28 mouse cellular contexts compared by ENCODE assay signal in genomic region chr3:99573335-99573976, GRCm38 (mm10).
A peak's percentile ranks its signal among the peaks of the same experiment; 100 is the strongest.
DNase-seq lines count a peak whose midpoint lies in the region; ATAC-seq lines count a peak whose summit lies in the region.
"Had no signal": no experiment of that assay in that cellular context is flagged by ENCODE, and none has a peak within 500 bp of the region (broad histone marks: within the 10 kb centered on the region; RNA-seq: fewer than 3 reads in every experiment).

No protein-coding gene starts in this region.

- no peak overlapping the region for H3K9ac ChIP-seq in kidney, embryonic 14.5 days (ENCODE audit: low read depth, low read length)
- H3K9ac ChIP-seq in limb, embryonic 15.5 days = no peak overlapping the region
- H3K9ac ChIP-seq: forebrain, embryonic 15.5 days; heart, embryonic 12.5 days; hindbrain, embryonic 13.5 days; liver, embryonic 14.5 days; midbrain, embryonic 15.5 days; neural tube, embryonic 15.5 days had no signal

- peak; percentile 84; the same call in 1 of the 2 replicates for ATAC-seq in kidney, embryonic 14.5 days (ENCODE audit: low FRiP score, low TSS enrichment)
- peak; percentile 74 for ATAC-seq in limb, embryonic 15.5 days (ENCODE audit: insufficient number of reproducible peaks, low FRiP score, low TSS enrichment, low read depth)
- ATAC-seq: forebrain, embryonic 15.5 days; inflammation-experienced regulatory T-cells, adult 6 months; midbrain, embryonic 15.5 days had no signal

- H3K27ac ChIP-seq in kidney, embryonic 14.5 days (ENCODE audit: low read depth, low read length) = no peak overlapping the region
- H3K27ac ChIP-seq in limb, embryonic 10.5 days = peak overlapping the region; percentile 30
- no peak overlapping the region for H3K27ac ChIP-seq in limb, embryonic 15.5 days
- H3K27ac ChIP-seq: forebrain, embryonic 15.5 days; heart, adult 2 months; hindbrain, embryonic 13.5 days; liver, embryonic 14.5 days; macrophage; midbrain, embryonic 15.5 days; neural tube, embryonic 15.5 days had no signal

- 30% methylated on average over 6 of the region's 6 CpGs for WGBS in kidney, embryonic 14.5 days
- WGBS in limb, embryonic 10.5 days = 50% methylated on average over 6 of the region's 6 CpGs
- 20% methylated on average over 6 of the region's 6 CpGs for WGBS in limb, embryonic 15.5 days

- no peaks in the 10 kb centered on the region for H3K27me3 ChIP-seq in kidney, embryonic 14.5 days (ENCODE audit: control insufficient read depth, insufficient read depth, low read length)
- H3K27me3 ChIP-seq in limb, embryonic 10.5 days (ENCODE audit: low read depth, poor library complexity, severe bottlenecking) = no peaks in the 10 kb centered on the region
- H3K27me3 ChIP-seq in limb, embryonic 15.5 days = no peaks in the 10 kb centered on the region
- H3K27me3 ChIP-seq: forebrain, embryonic 15.5 days; heart, embryonic 12.5 days; hindbrain, embryonic 13.5 days; midbrain, embryonic 15.5 days; neural tube, embryonic 15.5 days had no signal

- no peaks in the 10 kb centered on the region for H3K36me3 ChIP-seq in kidney, embryonic 14.5 days (ENCODE audit: control insufficient read depth, insufficient read depth, low read length)
- H3K36me3 ChIP-seq in limb, embryonic 10.5 days = no peaks in the 10 kb centered on the region
- H3K36me3 ChIP-seq in limb, embryonic 15.5 days = no peaks in the 10 kb centered on the region
- H3K36me3 ChIP-seq: forebrain, embryonic 15.5 days; heart, embryonic 12.5 days; hindbrain, embryonic 13.5 days; midbrain, embryonic 15.5 days; neural tube, embryonic 15.5 days had no signal

- H3K4me2 ChIP-seq in kidney, embryonic 14.5 days (replicated peaks; ENCODE audit: low read depth, low read length) = no peak overlapping the region
- no peak overlapping the region for H3K4me2 ChIP-seq in limb, embryonic 15.5 days
- H3K4me2 ChIP-seq: forebrain, embryonic 15.5 days; heart, embryonic 12.5 days; hindbrain, embryonic 13.5 days; midbrain, embryonic 15.5 days; neural tube, embryonic 15.5 days had no signal

- H3K9me3 ChIP-seq in kidney, embryonic 14.5 days (ENCODE audit: control insufficient read depth, low read length) = no peaks in the 10 kb centered on the region
- H3K9me3 ChIP-seq in limb, embryonic 10.5 days (replicated peaks) = no peaks in the 10 kb centered on the region
- no peaks in the 10 kb centered on the region for H3K9me3 ChIP-seq in limb, embryonic 15.5 days
- H3K9me3 ChIP-seq: forebrain, embryonic 15.5 days; heart, embryonic 12.5 days; hindbrain, embryonic 13.5 days; midbrain, embryonic 15.5 days; neural tube, embryonic 15.5 days had no signal

- intact Hi-C loops in left cerebral cortex, postnatal 36 days (cut with DNase I) = no loop called here

- no peak overlapping the region for H3K4me3 ChIP-seq in kidney, embryonic 14.5 days (ENCODE audit: low read length)
- no peak overlapping the region for H3K4me3 ChIP-seq in limb, embryonic 10.5 days
- H3K4me3 ChIP-seq in limb, embryonic 15.5 days = no peak overlapping the region
- H3K4me3 ChIP-seq: forebrain, embryonic 15.5 days; heart, adult 2 months; heart, embryonic 12.5 days; hindbrain, embryonic 13.5 days; midbrain, embryonic 15.5 days; neural tube, embryonic 15.5 days had no signal

- no peak for DNase-seq in kidney, adult 18-20 months
- peak; percentile 83 for DNase-seq in forelimb bud, embryonic 11.5 days (ENCODE audit: low read depth, low spot score)
- DNase-seq in limb, embryonic 10.5 days (ENCODE audit: low spot score) = no peak
- no peak for DNase-seq in left cerebral cortex, postnatal 36 days (ENCODE audit: low spot score in 2 of 2)
- no peak for DNase-seq in layer of hippocampus, postnatal 36 days
- DNase-seq: adrenal gland, adult 8-10 months; B cell, adult 2 months; cerebellum, adult 8-10 months; cerebellum, postnatal 25 days; heart, adult 2 months; heart, postnatal 4 days; kidney, adult 8-10 months; kidney, postnatal 4 days; liver; lung, adult 2 months; lung, postnatal 10 days; right cerebral cortex, postnatal 25 days; thymus, postnatal 4 days had no signal

- no peaks in the 10 kb centered on the region for H3K4me1 ChIP-seq in kidney, embryonic 14.5 days (ENCODE audit: control insufficient read depth, insufficient read depth, low read length)
- peaks cover 19% of the 10 kb centered on the region for H3K4me1 ChIP-seq in limb, embryonic 10.5 days
- no peaks in the 10 kb centered on the region for H3K4me1 ChIP-seq in limb, embryonic 15.5 days
- H3K4me1 ChIP-seq: forebrain, embryonic 15.5 days; heart, embryonic 12.5 days; hindbrain, embryonic 13.5 days; midbrain, embryonic 15.5 days; neural tube, embryonic 15.5 days had no signal
